Mouse (Mus musculus): ENCODE results near the gene Cdk2ap2. TPM values are rescaled to one million over a fixed set of nuclear protein-coding genes. Genes with fewer than 3 reads are reported as not detected.

Gene Cdk2ap2
- polyA plus RNA-seq, 1 experiment from 2014 or later = 134 TPM

GRCm38 (mm10) chr19:4099837-4100717 is 3.1 kb downstream of the Cdk2ap2 start, which contains the start of gene Pitpnm1:
Gene Pitpnm1 (plus strand): TSS chr19:4099998.
- peak within 1 kb of the TSS; percentile 88 for H3K4me2 ChIP-seq (replicated peaks; ENCODE audit: low read depth)
- H3K27me3 ChIP-seq (ENCODE audit: control insufficient read depth, insufficient read depth, low read length) = no peaks in the 10 kb centered on the region
- H3K9me3 ChIP-seq (ENCODE audit: control insufficient read depth, low read length) = no peaks in the 10 kb centered on the region
- no peaks in the 10 kb centered on the region for H3K36me3 ChIP-seq (ENCODE audit: control insufficient read depth, insufficient read depth, low read length)
- DNase-seq (ENCODE audit: low spot score) = peak; percentile 84
- H3K4me1 ChIP-seq (replicated peaks; ENCODE audit: control insufficient read depth, insufficient read depth) = peaks cover 16% of the 10 kb centered on the region
- peak within 1 kb of the TSS; percentile 47 for H3K4me3 ChIP-seq (ENCODE audit: low read depth, low read length)
- peak within 1 kb of the TSS; percentile 30 for H3K27ac ChIP-seq (replicated peaks)
- ATAC-seq (ENCODE audit: low FRiP score, low TSS enrichment) = no peak
- 2% methylated on average over 49 of the region's 53 CpGs for WGBS
- no peak for TF ChIP-seq CTCF (IDR thresholded peaks at IDR 0.05; ENCODE audit: low read depth)
- TF ChIP-seq EP300 (optimal IDR thresholded peaks at IDR 0.05) = no peak
- H3K9ac ChIP-seq (ENCODE audit: low read length) = peak within 1 kb of the TSS; percentile 63

GRCm38 (mm10) chr19:4100718-4101261 is 3.8 kb downstream of the Cdk2ap2 start:
- Histone ChIP-seq H3K9me3 (ENCODE audit: control insufficient read depth, low read length) (no peaks in the 10 kb centered on the region), H3K4me3 (ENCODE audit: low read depth, low read length) (peak overlapping the region; percentile 47), H3K36me3 (ENCODE audit: control insufficient read depth, insufficient read depth, low read length) (no peaks in the 10 kb centered on the region; the same call in 1 of the 2 replicates), H3K27me3 (ENCODE audit: control insufficient read depth, insufficient read depth, low read length) (no peaks in the 10 kb centered on the region), H3K4me1 (replicated peaks; ENCODE audit: control insufficient read depth, insufficient read depth) (peaks cover 16% of the 10 kb centered on the region), H3K9ac (ENCODE audit: low read length) (peak overlapping the region; percentile 35; the same call in 1 of the 2 replicates), H3K4me2 (replicated peaks; ENCODE audit: low read depth) (peak overlapping the region; percentile 88), H3K27ac (replicated peaks) (no peak overlapping the region)
- DNase-seq (ENCODE audit: low spot score) = peak; percentile 47
- TF ChIP-seq EP300 (optimal IDR thresholded peaks at IDR 0.05) (no peak), CTCF (IDR thresholded peaks at IDR 0.05; ENCODE audit: low read depth) (no peak)
- no peak for ATAC-seq (ENCODE audit: low FRiP score, low TSS enrichment)
- 3% methylated on average over 52 of the region's 52 CpGs for WGBS

- Histone ChIP-seq H3K4me3 (ENCODE audit: low read depth, low read length) (no peak overlapping the region), H3K4me2 (replicated peaks; ENCODE audit: low read depth) (no peak overlapping the region)
- WGBS = 82% methylated on average over 6 of the region's 6 CpGs
These were observed 4.5 kb downstream of the Cdk2ap2 start for GRCm38 (mm10) chr19:4101466-4101865.

GRCm38 (mm10) chr19:4102049-4102448 is 5.1 kb downstream of the Cdk2ap2 start:
- Histone ChIP-seq H3K27me3 (ENCODE audit: control insufficient read depth, insufficient read depth, low read length) (no peaks in the 10 kb centered on the region), H3K4me3 (ENCODE audit: low read depth, low read length) (no peak overlapping the region), H3K27ac (replicated peaks) (no peak overlapping the region), H3K36me3 (ENCODE audit: control insufficient read depth, insufficient read depth, low read length) (no peaks in the 10 kb centered on the region; the same call in 1 of the 2 replicates), H3K9ac (ENCODE audit: low read length) (no peak overlapping the region), H3K4me2 (replicated peaks; ENCODE audit: low read depth) (no peak overlapping the region), H3K9me3 (ENCODE audit: control insufficient read depth, low read length) (no peaks in the 10 kb centered on the region), H3K4me1 (replicated peaks; ENCODE audit: control insufficient read depth, insufficient read depth) (peaks cover 14% of the 10 kb centered on the region)
- no peak for DNase-seq (ENCODE audit: low spot score)
- 91% methylated on average over 2 of the region's 2 CpGs for WGBS
- TF ChIP-seq CTCF (IDR thresholded peaks at IDR 0.05; ENCODE audit: low read depth) = no peak
- TF ChIP-seq EP300 (optimal IDR thresholded peaks at IDR 0.05) = no peak
- no peak for ATAC-seq (ENCODE audit: low FRiP score, low TSS enrichment)

More at GRCm38 (mm10) chr19:4101466-4101865, 4.5 kb downstream of the Cdk2ap2 start:
- H3K27me3 ChIP-seq (ENCODE audit: control insufficient read depth, insufficient read depth, low read length) = no peaks in the 10 kb centered on the region
- H3K27ac ChIP-seq (replicated peaks) = no peak overlapping the region
- TF ChIP-seq CTCF (IDR thresholded peaks at IDR 0.05; ENCODE audit: low read depth) (no peak), EP300 (optimal IDR thresholded peaks at IDR 0.05) (no peak)
- H3K9me3 ChIP-seq (ENCODE audit: control insufficient read depth, low read length) = no peaks in the 10 kb centered on the region
- no peaks in the 10 kb centered on the region; the same call in 1 of the 2 replicates for H3K36me3 ChIP-seq (ENCODE audit: control insufficient read depth, insufficient read depth, low read length)
- peaks cover 15% of the 10 kb centered on the region for H3K4me1 ChIP-seq (replicated peaks; ENCODE audit: control insufficient read depth, insufficient read depth)
- DNase-seq (ENCODE audit: low spot score) (no peak), ATAC-seq (ENCODE audit: low FRiP score, low TSS enrichment) (no peak)
- H3K9ac ChIP-seq (ENCODE audit: low read length) = no peak overlapping the region

- H3K27me3 ChIP-seq (ENCODE audit: control insufficient read depth, insufficient read depth, low read length) = no peaks in the 10 kb centered on the region
These were observed 5.6 kb downstream of the Cdk2ap2 start for GRCm38 (mm10) chr19:4102626-4103025.

More at GRCm38 (mm10) chr19:4102626-4103025, 5.6 kb downstream of the Cdk2ap2 start:
- Histone ChIP-seq H3K4me1 (replicated peaks; ENCODE audit: control insufficient read depth, insufficient read depth) (peaks cover 14% of the 10 kb centered on the region), H3K9ac (ENCODE audit: low read length) (no peak overlapping the region), H3K4me3 (ENCODE audit: low read depth, low read length) (no peak overlapping the region), H3K36me3 (ENCODE audit: control insufficient read depth, insufficient read depth, low read length) (no peaks in the 10 kb centered on the region; the same call in 1 of the 2 replicates), H3K9me3 (ENCODE audit: control insufficient read depth, low read length) (no peaks in the 10 kb centered on the region), H3K4me2 (replicated peaks; ENCODE audit: low read depth) (no peak overlapping the region), H3K27ac (replicated peaks) (no peak overlapping the region)
- WGBS = 89% methylated on average over 12 of the region's 12 CpGs
- TF ChIP-seq CTCF (IDR thresholded peaks at IDR 0.05; ENCODE audit: low read depth) = no peak
- no peak for TF ChIP-seq EP300 (optimal IDR thresholded peaks at IDR 0.05)
- DNase-seq (ENCODE audit: low spot score) (no peak), ATAC-seq (ENCODE audit: low FRiP score, low TSS enrichment) (no peak)
